Mouse (Mus musculus) heart, embryonic 15.5 days (tissue): ENCODE data around the gene Ext2. TPM values are rescaled to one million over a fixed set of nuclear protein-coding genes. Genes with fewer than 3 reads are reported as not detected.

ENCODE experiments used
- ATAC-seq: fragments of 200-750 bp; cut with Nextera tagmentation; replicated peaks from 2 replicates; pipeline ENCODE4 v1.8.0; 2017; ENCODE audit warnings: low read depth, moderate TSS enrichment; ENCODE audit not compliant: insufficient number of reproducible peaks, insufficient read depth, low FRiP score
- H3K27ac ChIP-seq: fragments of 300-500 bp; sonication (generic); 2 replicates; pipeline ENCODE4 v1.5.1; 2015; ENCODE audit warnings: mild to moderate bottlenecking, inconsistent platforms
- H3K27me3 ChIP-seq: fragments of 300-500 bp; sonication (generic); 2 replicates; pipeline ENCODE4 v1.6.1; 2015; ENCODE audit warnings: inconsistent platforms
- H3K36me3 ChIP-seq: fragments of 300-500 bp; sonication (generic); 2 replicates; pipeline ENCODE4 v1.6.1; 2015; ENCODE audit warnings: mild to moderate bottlenecking, inconsistent platforms
- H3K4me1 ChIP-seq: fragments of 300-500 bp; sonication (generic); replicated peaks from 2 replicates; pipeline ENCODE4 v1.6.1; 2015; ENCODE audit warnings: inconsistent platforms
- H3K4me2 ChIP-seq: fragments of 300-500 bp; sonication (generic); 2 replicates; pipeline ENCODE4 v1.6.1; 2015; ENCODE audit warnings: inconsistent platforms, mild to moderate bottlenecking, moderate library complexity
- H3K4me3 ChIP-seq: fragments of 300-500 bp; sonication (generic); 2 replicates; pipeline ENCODE4 v1.5.1; 2015; ENCODE audit warnings: mild to moderate bottlenecking, inconsistent platforms
- H3K9ac ChIP-seq: fragments of 300-500 bp; sonication (generic); 2 replicates; pipeline ENCODE4 v1.6.1; 2015; ENCODE audit warnings: mild to moderate bottlenecking, inconsistent platforms
- H3K9me3 ChIP-seq: fragments of 300-500 bp; sonication (generic); replicated peaks from 2 replicates; pipeline ENCODE4 v1.6.1; 2016; ENCODE audit warnings: inconsistent platforms
- WGBS: fragments of 180-500 bp; shearing (Covaris S2); methylation state at CpG from one replicate; pipeline ENCODE4 v1.1.7; 2015; ENCODE audit warnings: mixed read lengths; 5-methylcytosine and 5-hydroxymethylcytosine counted together
- polyA plus RNA-seq: library from polyadenylated mRNA; unstranded; fragments of >200 nt; fragmentation: Nextera tagmentation; extraction: Ambion mirVana; gene quantifications from 2 replicates; pipeline ENCODE4 v1.2.1, GENCODE M21; 2015

The Ext2 gene
- polyA plus RNA-seq, 1 experiment from 2014 or later, result 57.6 TPM

DNA sequence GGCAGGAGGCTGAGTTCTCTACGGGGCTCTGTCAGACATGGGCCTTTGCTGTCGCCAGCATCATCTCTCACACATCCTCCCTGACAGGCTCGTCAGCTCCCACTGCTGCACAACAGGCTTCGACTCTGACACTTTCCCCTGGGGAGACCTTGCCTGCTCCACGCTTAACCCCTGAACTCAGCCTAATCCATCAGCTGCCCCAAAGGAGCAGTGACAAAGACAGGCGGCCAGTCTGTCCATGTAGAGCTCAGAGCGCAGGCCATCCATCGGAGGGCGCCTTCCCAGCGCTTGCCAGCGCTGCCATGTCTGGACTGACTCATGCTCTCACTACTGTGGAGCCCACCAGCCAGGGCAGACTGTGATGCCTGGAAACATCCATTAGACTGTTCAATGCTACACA, 92.8 kb downstream of the Ext2 start:
- 0 out of 2 replicates have a peak, but pooled peaks cover 8% of the 10 kb centered on the region for H3K4me1 ChIP-seq
- H3K9me3 ChIP-seq, result no peaks in the 10 kb centered on the region
- H3K27me3 ChIP-seq, result no peaks in the 10 kb centered on the region
- ATAC-seq, result no peak
- no peak overlapping the region for H3K4me2 ChIP-seq
- no peak overlapping the region for H3K9ac ChIP-seq
- 0 out of 2 replicates have a peak, but pooled peaks cover 8% of the 10 kb centered on the region for H3K36me3 ChIP-seq
- H3K4me3 ChIP-seq, result no peak overlapping the region
- WGBS, result 55% methylated on average over 11 of the region's 11 CpGs
- H3K27ac ChIP-seq, result no peak overlapping the region

DNA sequence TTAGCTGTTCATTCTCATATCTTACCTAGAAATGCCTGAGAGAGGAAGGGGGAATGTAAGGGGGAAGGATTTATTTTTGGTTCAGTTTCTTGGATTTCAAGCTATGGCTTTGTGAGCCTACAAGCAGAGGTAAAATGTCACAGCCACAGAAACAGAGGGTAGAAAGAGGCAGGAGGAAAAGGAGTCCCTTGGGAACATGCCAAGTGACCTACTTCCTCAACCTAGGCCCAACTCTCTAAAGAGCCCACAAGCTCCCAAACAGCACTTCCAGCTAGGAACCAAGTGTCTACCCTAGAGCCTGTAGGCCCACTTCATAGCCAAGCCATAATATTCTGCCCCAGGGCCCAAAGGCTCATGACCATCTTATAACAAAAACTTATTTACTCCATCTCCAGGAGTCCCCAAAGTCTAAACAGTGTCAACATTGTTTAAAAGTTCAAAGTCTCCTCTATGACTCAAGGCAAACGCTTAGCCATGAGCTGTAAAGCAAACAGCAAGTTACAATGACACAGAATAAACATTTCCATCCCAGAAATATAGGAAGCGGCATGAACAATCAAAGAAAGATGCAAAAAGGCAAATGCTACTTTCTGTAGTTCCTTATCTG, 99.1 kb downstream of the Ext2 start:
- no peak overlapping the region for H3K4me3 ChIP-seq
- no peaks in the 10 kb centered on the region for H3K9me3 ChIP-seq
- 0 out of 2 replicates have a peak, but pooled peaks cover 4% of the 10 kb centered on the region for H3K36me3 ChIP-seq
- no peak overlapping the region for H3K27ac ChIP-seq
- no peaks in the 10 kb centered on the region for H3K4me1 ChIP-seq
- 90% methylated on average over 2 of the region's 2 CpGs for WGBS
- H3K4me2 ChIP-seq, result no peak overlapping the region
- no peak for ATAC-seq
- no peaks in the 10 kb centered on the region for H3K27me3 ChIP-seq
- H3K9ac ChIP-seq, result no peak overlapping the region

DNA sequence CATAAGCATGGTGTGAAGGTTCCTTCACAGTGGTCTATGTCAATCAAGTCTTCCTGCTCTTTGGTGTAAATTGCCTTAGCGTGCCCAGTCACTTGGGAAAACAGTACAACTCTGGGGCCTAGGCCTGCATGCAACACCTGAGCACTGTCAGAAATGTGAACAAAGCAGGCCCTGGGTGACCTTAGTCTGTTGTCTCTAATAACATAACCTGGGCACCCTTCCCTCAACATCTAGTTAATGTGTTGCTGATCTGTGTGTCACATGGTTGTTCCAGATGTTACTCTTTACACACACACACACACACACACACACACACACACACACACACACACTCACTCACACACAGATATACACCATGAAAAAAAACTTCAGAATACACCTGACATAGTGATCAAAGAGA, 101.4 kb downstream of the Ext2 start:
- WGBS, result 82% methylated on average over 1 of the region's 1 CpGs
- no peak overlapping the region for H3K9ac ChIP-seq
- H3K4me1 ChIP-seq, result 0 out of 2 replicates have a peak, but pooled peaks cover under 1% of the 10 kb centered on the region
- no peaks in the 10 kb centered on the region for H3K27me3 ChIP-seq
- no peak overlapping the region for H3K27ac ChIP-seq
- no peak for ATAC-seq
- H3K36me3 ChIP-seq, result 0 out of 2 replicates have a peak, but pooled peaks cover 4% of the 10 kb centered on the region
- H3K9me3 ChIP-seq, result no peaks in the 10 kb centered on the region
- H3K4me2 ChIP-seq, result no peak overlapping the region
- H3K4me3 ChIP-seq, result no peak overlapping the region

DNA sequence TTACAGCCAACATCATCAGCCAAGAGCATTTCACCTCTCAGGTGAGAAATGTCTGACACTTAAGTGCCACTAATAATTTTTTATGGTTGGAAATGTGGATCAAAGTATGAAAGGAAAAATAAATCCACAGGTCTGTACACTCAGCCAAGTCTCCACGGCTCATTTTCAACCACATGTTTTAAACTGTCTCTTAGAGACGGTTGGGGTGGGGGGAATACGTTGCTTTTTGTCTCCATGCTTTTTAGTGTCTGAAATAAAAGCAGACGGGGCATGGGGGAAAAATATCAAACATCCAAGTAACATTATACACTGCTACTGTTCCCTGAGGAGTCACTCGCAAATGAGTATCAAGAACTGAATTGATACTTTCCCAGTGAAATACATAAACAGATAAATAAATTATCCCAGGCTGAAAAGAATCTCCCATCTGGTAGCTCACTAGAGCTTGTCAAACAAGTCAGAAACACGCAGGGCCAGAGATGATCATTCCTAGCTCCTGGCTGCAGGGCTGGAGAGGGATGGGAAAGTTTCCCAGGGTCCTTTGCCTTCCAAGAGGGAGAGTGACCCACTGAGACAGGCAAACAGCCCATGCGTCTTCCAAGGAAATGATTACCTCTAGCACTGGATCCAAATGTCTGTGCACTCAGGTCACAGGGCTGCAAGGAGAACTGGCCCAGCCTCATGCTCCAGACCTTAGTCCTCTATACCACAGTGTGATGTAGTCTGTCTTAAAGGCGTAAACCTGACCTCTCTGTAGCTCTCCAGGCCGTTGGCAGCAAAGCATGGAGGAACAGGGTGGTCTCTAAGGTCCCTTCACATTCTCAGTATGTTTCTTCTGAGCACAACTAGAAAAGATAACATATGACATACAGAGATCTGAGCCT, 102.3 kb downstream of the Ext2 start:
- Histone ChIP-seq H3K27ac (no peak overlapping the region), H3K36me3 (0 out of 2 replicates have a peak, but pooled peaks cover 1% of the 10 kb centered on the region), H3K9me3 (no peaks in the 10 kb centered on the region), H3K4me2 (no peak overlapping the region), H3K9ac (no peak overlapping the region), H3K4me1 (peaks cover 4% of the 10 kb centered on the region; the same call in 1 of the 2 replicates), H3K27me3 (no peaks in the 10 kb centered on the region), H3K4me3 (no peak overlapping the region)
- 70% methylated on average over 9 of the region's 9 CpGs for WGBS
- no peak for ATAC-seq

DNA sequence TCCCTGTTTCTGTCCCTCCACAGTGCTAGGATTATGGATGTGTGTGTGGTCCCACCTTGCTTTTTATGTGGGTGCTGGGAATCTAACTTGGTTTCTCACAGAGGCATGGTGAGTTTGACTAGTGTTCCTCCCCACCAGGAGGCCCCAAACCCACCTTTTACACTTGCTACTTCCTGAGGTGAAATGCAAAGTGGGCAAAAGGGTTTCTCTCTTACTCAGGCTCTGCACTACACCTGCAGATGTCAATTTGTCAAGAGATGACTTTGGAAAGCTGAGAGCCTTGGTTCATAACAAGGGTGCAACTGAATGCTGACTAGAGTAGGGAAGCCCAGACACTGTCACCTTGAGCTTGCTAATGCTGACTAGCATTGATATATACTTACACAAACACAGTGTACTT, 109.1 kb downstream of the Ext2 start:
- no peak overlapping the region for H3K9ac ChIP-seq
- H3K36me3 ChIP-seq, result no peaks in the 10 kb centered on the region
- H3K4me3 ChIP-seq, result no peak overlapping the region
- no peaks in the 10 kb centered on the region for H3K27me3 ChIP-seq
- H3K4me2 ChIP-seq, result no peak overlapping the region
- ATAC-seq, result no peak
- peaks cover 4% of the 10 kb centered on the region; the same call in 1 of the 2 replicates for H3K4me1 ChIP-seq
- no peaks in the 10 kb centered on the region for H3K9me3 ChIP-seq
- H3K27ac ChIP-seq, result no peak overlapping the region

DNA sequence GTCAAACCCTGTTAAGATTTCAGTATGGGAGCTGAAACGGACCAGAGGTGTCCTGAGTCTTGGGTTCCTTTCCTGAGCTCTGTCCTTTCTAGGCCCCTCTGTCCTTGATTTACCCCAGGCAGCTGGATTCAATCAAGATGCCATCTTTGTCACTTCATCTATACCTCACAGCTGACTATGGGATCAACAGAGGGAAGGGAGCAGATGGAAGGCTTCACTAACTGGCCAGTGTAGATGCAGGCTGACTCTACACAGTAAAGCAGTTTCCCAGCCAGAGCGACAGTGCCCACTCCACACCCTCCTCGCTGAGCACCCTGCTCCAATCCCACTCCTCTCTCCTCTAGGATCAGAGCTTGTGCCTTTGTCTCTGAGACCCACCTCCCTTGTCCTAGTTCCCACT, 110.9 kb downstream of the Ext2 start:
- Histone ChIP-seq H3K4me3 (no peak overlapping the region), H3K27ac (no peak overlapping the region), H3K4me1 (peaks cover 4% of the 10 kb centered on the region; the same call in 1 of the 2 replicates), H3K9me3 (no peaks in the 10 kb centered on the region), H3K27me3 (no peaks in the 10 kb centered on the region), H3K36me3 (no peaks in the 10 kb centered on the region), H3K9ac (no peak overlapping the region), H3K4me2 (no peak overlapping the region)
- ATAC-seq, result no peak
- WGBS, result 73% methylated on average over 3 of the region's 3 CpGs

DNA sequence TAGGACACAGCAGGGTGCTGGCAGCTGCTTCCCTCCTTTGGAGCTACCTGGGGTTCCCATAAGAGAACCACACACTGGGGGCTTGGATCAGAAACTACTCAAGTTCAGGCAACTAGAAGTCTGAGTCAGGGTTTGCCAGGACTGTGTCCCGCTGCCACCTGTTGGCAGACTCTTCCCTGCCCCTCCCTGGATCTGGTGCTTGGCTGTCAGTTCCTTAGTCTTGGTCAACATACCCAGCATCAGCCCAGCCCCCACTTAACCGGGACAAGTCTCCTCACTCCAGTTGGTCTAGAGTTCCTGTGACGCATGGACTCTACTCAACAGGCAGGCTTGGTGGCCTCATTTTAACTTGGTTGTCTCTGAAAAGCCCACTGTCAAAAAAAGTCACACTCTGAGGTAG, 112.7 kb downstream of the Ext2 start:
- H3K9me3 ChIP-seq, result no peaks in the 10 kb centered on the region
- no peak overlapping the region for H3K27ac ChIP-seq
- H3K9ac ChIP-seq, result no peak overlapping the region
- no peaks in the 10 kb centered on the region for H3K27me3 ChIP-seq
- no peaks in the 10 kb centered on the region for H3K36me3 ChIP-seq
- 84% methylated on average over 3 of the region's 3 CpGs for WGBS
- H3K4me3 ChIP-seq, result no peak overlapping the region
- ATAC-seq, result no peak
- H3K4me1 ChIP-seq, result no peaks in the 10 kb centered on the region
- H3K4me2 ChIP-seq, result no peak overlapping the region

DNA sequence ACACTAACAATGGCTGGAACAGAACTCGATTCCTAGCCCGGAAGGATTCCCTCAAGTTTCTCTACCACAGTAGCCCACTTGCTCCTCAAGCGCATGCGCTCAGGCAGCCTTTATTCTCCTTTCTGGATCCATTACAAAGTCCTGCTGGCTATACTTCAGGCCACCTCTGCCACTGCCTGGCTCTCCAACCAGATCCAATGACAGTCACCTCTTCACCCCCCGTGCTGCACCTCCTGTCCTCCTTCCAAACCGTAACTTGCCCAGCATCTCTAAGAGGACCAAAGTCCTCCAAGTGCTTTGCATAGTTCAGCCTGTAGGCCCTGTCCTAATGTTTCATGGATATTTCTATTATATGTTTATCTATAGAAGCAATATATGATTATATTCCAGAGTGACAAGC, 113.1 kb downstream of the Ext2 start:
- ATAC-seq, result no peak
- Histone ChIP-seq H3K9ac (no peak overlapping the region), H3K27ac (no peak overlapping the region), H3K27me3 (no peaks in the 10 kb centered on the region), H3K4me3 (no peak overlapping the region), H3K4me1 (no peaks in the 10 kb centered on the region), H3K36me3 (no peaks in the 10 kb centered on the region), H3K9me3 (no peaks in the 10 kb centered on the region), H3K4me2 (no peak overlapping the region)
- WGBS, result 93% methylated on average over 6 of the region's 6 CpGs

DNA sequence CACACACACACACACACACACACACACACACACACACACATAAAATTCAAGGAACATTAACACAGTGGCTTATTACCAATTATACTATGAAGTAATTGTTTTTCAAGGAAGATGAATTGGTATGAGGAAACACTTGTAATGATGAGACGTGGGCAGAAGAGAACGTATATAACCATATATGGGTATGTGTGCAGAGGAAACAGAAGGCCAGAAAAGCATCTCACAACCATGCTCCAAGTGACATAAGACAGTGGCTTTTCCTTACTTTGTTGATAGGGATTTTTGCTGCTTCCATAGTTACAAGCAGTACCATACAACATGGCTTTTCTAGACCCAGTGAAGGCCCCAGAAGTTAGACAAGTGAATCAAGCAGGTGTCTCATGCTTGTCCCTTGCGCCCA, 115.5 kb downstream of the Ext2 start:
- Histone ChIP-seq H3K9me3 (no peaks in the 10 kb centered on the region), H3K4me1 (0 out of 2 replicates have a peak, but pooled peaks cover 3% of the 10 kb centered on the region), H3K27me3 (no peaks in the 10 kb centered on the region), H3K4me2 (no peak overlapping the region), H3K4me3 (no peak overlapping the region), H3K9ac (no peak overlapping the region), H3K27ac (no peak overlapping the region), H3K36me3 (peaks cover 12% of the 10 kb centered on the region; the same call in 1 of the 2 replicates)
- WGBS, result 86% methylated on average over 3 of the region's 3 CpGs
- no peak for ATAC-seq

DNA sequence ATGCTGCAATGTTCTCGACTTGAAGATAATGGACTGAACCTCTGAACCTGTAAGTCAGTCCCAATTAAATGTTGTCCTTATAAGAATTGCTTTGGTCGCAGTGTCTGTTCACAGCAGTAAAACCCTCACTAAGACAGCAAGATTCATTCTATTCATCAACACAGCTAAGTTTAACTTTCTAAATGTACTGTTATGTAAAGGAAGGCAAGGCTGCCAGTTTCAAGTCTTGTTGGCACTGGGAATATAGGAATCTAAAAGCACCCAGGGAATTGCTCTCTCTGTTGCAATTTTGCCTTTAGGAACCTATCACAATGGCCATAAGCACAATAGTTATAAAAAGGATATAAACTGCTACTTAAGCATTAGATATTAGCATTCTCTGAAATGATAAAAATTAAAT, 116.0 kb downstream of the Ext2 start:
- Histone ChIP-seq H3K36me3 (peaks cover 12% of the 10 kb centered on the region; the same call in 1 of the 2 replicates), H3K9me3 (no peaks in the 10 kb centered on the region), H3K4me3 (no peak overlapping the region), H3K27ac (no peak overlapping the region), H3K4me2 (no peak overlapping the region), H3K9ac (no peak overlapping the region), H3K4me1 (0 out of 2 replicates have a peak, but pooled peaks cover 3% of the 10 kb centered on the region), H3K27me3 (no peaks in the 10 kb centered on the region)
- 76% methylated on average over 2 of the region's 2 CpGs for WGBS
- ATAC-seq, result no peak

DNA sequence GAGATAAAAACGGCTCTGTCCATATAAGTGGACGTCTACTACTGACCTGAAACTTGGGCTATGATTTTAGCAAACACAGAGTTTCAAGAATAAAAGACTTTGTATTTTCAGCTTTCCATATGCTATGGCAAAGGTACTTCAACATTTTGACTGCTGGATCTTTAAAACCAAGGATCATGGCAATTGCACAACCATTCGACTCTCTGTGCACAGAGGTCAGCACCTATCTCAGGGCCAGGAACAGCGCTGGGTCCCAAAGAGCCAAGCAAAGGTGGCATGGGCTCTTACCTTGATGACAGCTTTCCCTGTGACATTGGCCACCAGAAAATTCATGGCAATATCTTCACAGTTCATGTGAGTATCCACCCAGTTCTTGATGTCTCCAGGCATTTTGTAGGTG, 118.2 kb downstream of the Ext2 start:
- Histone ChIP-seq H3K27me3 (no peaks in the 10 kb centered on the region), H3K36me3 (peaks cover 12% of the 10 kb centered on the region; the same call in 1 of the 2 replicates), H3K4me1 (0 out of 2 replicates have a peak, but pooled peaks cover 3% of the 10 kb centered on the region), H3K4me3 (no peak overlapping the region), H3K9ac (no peak overlapping the region), H3K27ac (no peak overlapping the region), H3K4me2 (no peak overlapping the region), H3K9me3 (no peaks in the 10 kb centered on the region)
- ATAC-seq, result no peak
- 83% methylated on average over 4 of the region's 4 CpGs for WGBS
